Mouse (Mus musculus): Measurements from ENCODE around the gene Tmod2. TPM values are rescaled to one million over a fixed set of nuclear protein-coding genes. Genes with fewer than 3 reads are reported as not detected.

Tmod2 gene
- total RNA-seq, 1 experiment, result 6.1 TPM

DNA sequence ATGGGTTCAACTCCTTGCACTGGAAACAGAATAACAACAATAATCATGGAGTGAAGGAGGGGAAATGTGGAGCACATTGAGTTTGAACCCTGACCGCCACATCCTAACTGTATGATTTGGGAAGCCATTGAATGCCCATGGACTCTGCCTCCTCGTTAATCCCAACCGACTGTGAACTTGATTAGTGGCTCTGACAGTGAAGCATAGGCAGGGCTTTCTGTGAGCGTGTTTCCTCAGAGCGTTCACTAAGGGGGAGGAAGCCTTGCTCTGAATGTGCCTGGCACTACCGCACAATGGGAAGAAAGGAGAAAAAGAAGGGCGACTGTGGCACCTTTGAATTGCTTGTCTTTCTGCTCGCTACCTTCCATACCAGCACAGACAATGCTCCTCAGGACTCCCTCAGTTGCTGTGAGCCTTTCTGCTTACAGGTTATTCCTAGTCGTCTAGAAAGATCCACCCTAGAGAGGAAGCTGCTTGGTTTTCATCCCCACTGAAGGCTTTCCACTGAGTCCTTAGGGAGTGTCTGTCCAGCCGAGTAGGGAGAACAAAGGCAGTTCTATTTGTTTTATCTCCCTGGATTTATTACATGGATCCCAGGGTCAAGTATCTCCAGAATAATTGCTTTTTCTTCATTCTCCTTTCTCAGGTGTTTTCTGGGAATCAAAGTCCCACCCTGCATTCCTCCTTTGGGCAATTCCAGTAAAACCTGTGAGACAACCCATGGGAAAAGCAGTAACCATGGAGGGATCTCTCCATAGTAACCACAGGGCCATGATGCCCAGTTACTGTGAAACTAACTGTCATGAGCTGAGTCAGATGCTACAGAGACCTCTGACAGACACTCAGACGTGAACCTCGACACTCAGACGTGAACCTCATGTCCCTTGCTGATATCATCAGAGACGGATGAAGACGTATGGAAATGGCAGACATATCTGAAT is 21.0 kb downstream of the Tmod2 start:
- in situ Hi-C loops (cut with MboI; ENCODE audit: low sequenced_read_pairs in 2 of 2, unreplicated experiment in 2 of 2), result no loop called here
- H3K4me1 ChIP-seq (ENCODE audit: control insufficient read depth in 2 of 2, insufficient read depth in 2 of 2, low read length in 2 of 2, poor library complexity in 1 of 2), result peaks cover 0 to 2% of the 10 kb centered on the region in 2 experiments; a peak in 1 of 4 replicates

DNA sequence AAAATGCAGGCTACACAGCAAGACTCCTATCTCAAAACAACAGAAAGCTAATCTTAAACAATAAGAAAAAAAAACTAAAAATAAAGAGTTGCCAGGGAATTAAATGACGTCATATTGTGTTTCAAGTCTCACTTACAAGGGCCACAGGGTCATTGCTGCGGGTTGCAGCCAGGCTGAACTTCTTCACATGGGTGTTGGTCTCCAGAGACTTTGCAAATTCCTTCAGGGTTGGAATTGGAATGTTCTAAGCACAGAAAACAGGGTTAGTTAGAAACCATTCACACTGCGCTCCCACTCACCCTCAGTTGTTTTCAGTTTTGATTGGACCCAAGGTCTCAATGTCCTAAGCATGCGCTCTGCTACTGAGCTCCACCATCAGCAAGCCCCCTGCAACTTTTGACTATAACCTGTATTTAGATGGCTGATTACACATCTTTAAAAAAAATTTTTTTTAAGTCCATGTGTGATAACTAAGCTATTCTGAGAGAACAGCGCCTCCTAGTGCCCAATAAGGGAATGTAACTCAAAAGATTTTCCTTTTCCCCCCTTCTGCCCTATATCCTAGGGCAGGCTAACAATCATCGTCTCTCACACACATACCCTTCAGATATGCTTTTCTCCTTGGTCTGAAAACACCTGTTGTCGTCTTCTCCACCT is 29.3 kb downstream of the Tmod2 start:
- Histone ChIP-seq H3K4me1 (ENCODE audit: control insufficient read depth in 2 of 2, insufficient read depth in 2 of 2, low read length in 2 of 2, poor library complexity in 1 of 2) (no peaks in the 10 kb centered on the region), H3K4me3 (ENCODE audit: insufficient read depth in 1 of 2, low read depth in 1 of 2, low read length in 2 of 2, poor library complexity in 1 of 2, severe bottlenecking in 1 of 2) (no peak overlapping the region), H3K9ac (ENCODE audit: insufficient read depth, low read depth, low read length, poor library complexity, severe bottlenecking) (no peak overlapping the region), H3K9me3 (ENCODE audit: control insufficient read depth, insufficient read depth, low read depth, low read length) (no peaks in the 10 kb centered on the region), H3K36me3 (ENCODE audit: control insufficient read depth, insufficient read depth, low read length, poor library complexity, severe bottlenecking) (no peaks in the 10 kb centered on the region), H3K27ac (ENCODE audit: insufficient read depth, low read depth, low read length, poor library complexity, severe bottlenecking) (no peak overlapping the region)
- in situ Hi-C loops (cut with MboI; ENCODE audit: low sequenced_read_pairs in 2 of 2, unreplicated experiment in 2 of 2), result no loop called here
- no peak for TF ChIP-seq ZC3H11A (IDR thresholded peaks at IDR 0.05; ENCODE audit: borderline replicate concordance, low read depth, low read length)
- no peak for TF ChIP-seq MAFK (IDR thresholded peaks at IDR 0.05; ENCODE audit: insufficient read depth, low read depth, low read length)
- no peak for TF ChIP-seq CHD2 (IDR thresholded peaks at IDR 0.05; ENCODE audit: low read depth, low read length)
- no peak for TF ChIP-seq HCFC1 (IDR thresholded peaks at IDR 0.05; ENCODE audit: borderline replicate concordance, insufficient read depth, low read length)
- peak; percentile 72 for TF ChIP-seq ZNF384 (IDR thresholded peaks at IDR 0.05; ENCODE audit: low read depth, low read length)
- DNase-seq (ENCODE audit: low read depth, low spot score), result no peak

More for the DNA sequence above, 21.0 kb downstream of the Tmod2 start:
- TF ChIP-seq ZC3H11A (IDR thresholded peaks at IDR 0.05; ENCODE audit: borderline replicate concordance, low read depth, low read length), result no peak
- TF ChIP-seq CHD2 (IDR thresholded peaks at IDR 0.05; ENCODE audit: low read depth, low read length), result no peak
- no peak for TF ChIP-seq ZNF384 (IDR thresholded peaks at IDR 0.05; ENCODE audit: low read depth, low read length)
- TF ChIP-seq MAFK (IDR thresholded peaks at IDR 0.05; ENCODE audit: insufficient read depth, low read depth, low read length), result no peak
- no peak for TF ChIP-seq HCFC1 (IDR thresholded peaks at IDR 0.05; ENCODE audit: borderline replicate concordance, insufficient read depth, low read length)
- H3K9ac ChIP-seq (ENCODE audit: insufficient read depth, low read depth, low read length, poor library complexity, severe bottlenecking), result no peak overlapping the region
- no peaks in the 10 kb centered on the region for H3K9me3 ChIP-seq (ENCODE audit: control insufficient read depth, insufficient read depth, low read depth, low read length)
- no peak overlapping the region for H3K4me3 ChIP-seq (ENCODE audit: insufficient read depth in 1 of 2, low read depth in 1 of 2, low read length in 2 of 2, poor library complexity in 1 of 2, severe bottlenecking in 1 of 2)
- H3K27ac ChIP-seq (ENCODE audit: insufficient read depth, low read depth, low read length, poor library complexity, severe bottlenecking), result no peak overlapping the region
- DNase-seq (ENCODE audit: low read depth, low spot score), result no peak
- H3K36me3 ChIP-seq (ENCODE audit: control insufficient read depth, insufficient read depth, low read length, poor library complexity, severe bottlenecking), result no peaks in the 10 kb centered on the region

DNA sequence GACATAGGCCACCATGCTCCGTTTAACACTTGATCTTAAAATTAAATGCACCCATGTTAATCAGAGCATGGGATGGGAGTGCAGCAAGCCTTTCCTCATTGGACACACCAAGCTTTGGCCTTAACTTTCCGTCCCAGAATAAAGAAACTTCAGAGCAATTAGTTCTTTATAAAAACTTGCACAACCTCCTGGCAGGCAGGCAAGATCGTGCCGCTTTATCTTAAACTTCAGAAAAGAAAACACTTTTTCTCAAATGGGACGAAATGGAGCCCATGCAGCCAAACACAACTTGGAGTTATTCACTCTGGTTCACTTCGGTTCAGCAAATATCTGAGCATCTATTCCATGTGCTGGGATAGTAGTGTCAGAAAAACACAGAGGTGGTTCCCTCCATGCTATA is 31.8 kb downstream of the Tmod2 start:
- Histone ChIP-seq H3K36me3 (ENCODE audit: control insufficient read depth, insufficient read depth, low read length, poor library complexity, severe bottlenecking) (no peaks in the 10 kb centered on the region), H3K9me3 (ENCODE audit: control insufficient read depth, insufficient read depth, low read depth, low read length) (no peaks in the 10 kb centered on the region), H3K9ac (ENCODE audit: insufficient read depth, low read depth, low read length, poor library complexity, severe bottlenecking) (no peak overlapping the region), H3K27ac (ENCODE audit: insufficient read depth, low read depth, low read length, poor library complexity, severe bottlenecking) (no peak overlapping the region), H3K4me3 (ENCODE audit: insufficient read depth in 1 of 2, low read depth in 1 of 2, low read length in 2 of 2, poor library complexity in 1 of 2, severe bottlenecking in 1 of 2) (no peak overlapping the region), H3K4me1 (ENCODE audit: control insufficient read depth in 2 of 2, insufficient read depth in 2 of 2, low read length in 2 of 2, poor library complexity in 1 of 2) (no peaks in the 10 kb centered on the region)
- no peak for DNase-seq (ENCODE audit: low read depth, low spot score)
- in situ Hi-C loops (cut with MboI; ENCODE audit: low sequenced_read_pairs in 2 of 2, unreplicated experiment in 2 of 2), result no loop called here
- no peak for TF ChIP-seq ZC3H11A (IDR thresholded peaks at IDR 0.05; ENCODE audit: borderline replicate concordance, low read depth, low read length)
- TF ChIP-seq ZNF384 (IDR thresholded peaks at IDR 0.05; ENCODE audit: low read depth, low read length), result no peak
- TF ChIP-seq HCFC1 (IDR thresholded peaks at IDR 0.05; ENCODE audit: borderline replicate concordance, insufficient read depth, low read length), result no peak
- no peak for TF ChIP-seq MAFK (IDR thresholded peaks at IDR 0.05; ENCODE audit: insufficient read depth, low read depth, low read length)
- TF ChIP-seq CHD2 (IDR thresholded peaks at IDR 0.05; ENCODE audit: low read depth, low read length), result no peak

DNA sequence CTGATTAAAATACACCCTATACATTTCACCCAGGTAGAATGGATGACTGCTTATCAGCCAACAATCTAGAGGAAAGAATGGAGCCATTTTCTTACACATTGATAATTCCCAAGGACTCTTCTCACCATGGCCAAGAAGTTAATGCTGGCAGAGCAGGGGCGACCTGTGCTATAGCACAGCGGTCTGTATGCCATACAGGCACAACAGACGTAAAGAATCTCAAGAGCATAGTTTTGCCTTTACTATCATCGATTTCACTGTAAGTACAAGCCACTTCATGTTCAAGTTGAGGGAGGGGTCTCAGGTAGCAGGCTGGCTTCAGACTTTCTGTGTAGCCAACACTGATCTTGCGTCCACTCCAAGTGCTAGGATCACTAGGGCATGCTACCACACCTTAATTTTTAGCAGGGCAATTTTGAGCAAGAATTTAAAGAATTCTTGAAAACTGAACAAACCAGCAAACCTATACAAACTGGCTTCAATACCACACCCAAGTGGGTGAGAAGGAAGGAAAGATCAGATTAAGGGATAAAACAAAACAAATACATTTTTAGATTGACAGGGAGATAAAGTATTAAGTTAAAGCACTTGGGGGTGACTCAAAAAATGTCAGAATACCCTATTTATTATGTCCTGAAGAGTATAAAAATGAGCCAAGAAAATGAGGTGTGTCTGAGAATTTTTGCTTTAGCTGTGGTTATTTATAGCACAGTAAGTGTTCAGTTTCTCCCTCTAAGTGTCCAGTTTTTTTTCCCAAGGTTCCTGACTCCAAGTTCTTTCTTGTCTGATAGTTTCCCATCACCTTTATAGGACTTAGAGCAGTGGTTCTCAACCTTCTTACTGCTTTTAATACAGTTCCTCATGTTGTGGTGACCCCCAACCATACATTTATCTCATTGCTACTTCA is 39.8 kb downstream of the Tmod2 start:
- in situ Hi-C loops (cut with MboI; ENCODE audit: low sequenced_read_pairs in 2 of 2, unreplicated experiment in 2 of 2), result no loop called here
- DNase-seq (ENCODE audit: low read depth, low spot score), result no peak

More for the DNA sequence above, 39.8 kb downstream of the Tmod2 start:
- no peak for TF ChIP-seq CHD2 (IDR thresholded peaks at IDR 0.05; ENCODE audit: low read depth, low read length)
- no peak for TF ChIP-seq ZC3H11A (IDR thresholded peaks at IDR 0.05; ENCODE audit: borderline replicate concordance, low read depth, low read length)
- no peak for TF ChIP-seq MAFK (IDR thresholded peaks at IDR 0.05; ENCODE audit: insufficient read depth, low read depth, low read length)
- no peak for TF ChIP-seq ZNF384 (IDR thresholded peaks at IDR 0.05; ENCODE audit: low read depth, low read length)
- no peak for TF ChIP-seq HCFC1 (IDR thresholded peaks at IDR 0.05; ENCODE audit: borderline replicate concordance, insufficient read depth, low read length)
- Histone ChIP-seq H3K4me3 (ENCODE audit: insufficient read depth in 1 of 2, low read depth in 1 of 2, low read length in 2 of 2, poor library complexity in 1 of 2, severe bottlenecking in 1 of 2) (no peak overlapping the region), H3K9me3 (ENCODE audit: control insufficient read depth, insufficient read depth, low read depth, low read length) (no peaks in the 10 kb centered on the region), H3K9ac (ENCODE audit: insufficient read depth, low read depth, low read length, poor library complexity, severe bottlenecking) (no peak overlapping the region), H3K4me1 (ENCODE audit: control insufficient read depth in 2 of 2, insufficient read depth in 2 of 2, low read length in 2 of 2, poor library complexity in 1 of 2) (no peaks in the 10 kb centered on the region), H3K36me3 (ENCODE audit: control insufficient read depth, insufficient read depth, low read length, poor library complexity, severe bottlenecking) (no peaks in the 10 kb centered on the region), H3K27ac (ENCODE audit: insufficient read depth, low read depth, low read length, poor library complexity, severe bottlenecking) (no peak overlapping the region)

Data from ES-E14 (cell line).